Mouse (Mus musculus): ENCODE measurements around the gene Col8a1.

DNA sequence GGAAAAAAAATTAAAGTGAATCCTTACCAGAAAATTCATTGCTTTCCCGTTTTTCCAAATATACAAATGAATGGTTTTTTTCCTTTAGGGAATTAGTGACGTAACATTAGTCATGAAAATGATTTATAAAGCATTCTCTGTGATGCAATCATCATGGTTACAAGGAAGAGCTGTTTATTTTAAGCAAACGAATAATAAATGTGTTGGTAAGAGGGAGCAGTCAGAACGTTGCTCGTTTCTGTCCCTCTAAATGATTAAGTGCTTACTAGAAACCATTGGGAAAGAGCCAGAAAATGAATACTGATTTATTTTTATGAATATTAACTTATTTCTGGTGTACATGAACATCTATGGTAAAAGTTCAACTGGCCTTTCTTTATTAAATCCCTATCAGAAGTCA is 119.8 kb downstream of the Col8a1 start:
- TF ChIP-seq POLR2A (IDR thresholded peaks at IDR 0.05; ENCODE audit: borderline replicate concordance, insufficient read depth, low read length), result no peak
- TF ChIP-seq CTCF (IDR thresholded peaks at IDR 0.05; ENCODE audit: borderline replicate concordance, insufficient read depth, low read depth, low read length), result no peak
